Mouse (Mus musculus) cerebellum, adult 9-11 months (tissue): ENCODE data around the gene Tas2r135.

Experiments used
- DNase-seq: peaks from one replicate; pipeline ENCODE4 v3.0.0; 2022

Gene Tas2r135

DNA sequence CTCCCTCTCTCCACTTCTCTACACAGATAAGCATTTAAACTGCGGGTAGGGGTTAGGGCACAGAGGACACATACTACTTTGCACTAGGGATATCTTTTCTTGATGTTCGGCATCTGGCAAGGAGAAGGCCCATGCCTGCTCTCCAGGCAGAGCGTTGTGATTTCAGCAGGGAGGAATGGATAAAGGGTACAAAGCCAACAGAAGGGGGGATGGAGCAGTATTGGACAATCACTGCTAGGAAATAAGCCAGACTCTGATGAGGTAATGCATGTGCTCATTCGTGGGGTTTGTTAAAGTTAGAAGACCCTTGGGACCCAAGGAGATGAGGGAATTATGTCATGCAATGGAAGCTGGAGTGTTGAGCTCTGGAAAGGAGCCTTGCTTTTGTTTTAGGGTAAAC is 30.5 kb upstream of the Tas2r135 start:
- no peak for DNase-seq

DNA sequence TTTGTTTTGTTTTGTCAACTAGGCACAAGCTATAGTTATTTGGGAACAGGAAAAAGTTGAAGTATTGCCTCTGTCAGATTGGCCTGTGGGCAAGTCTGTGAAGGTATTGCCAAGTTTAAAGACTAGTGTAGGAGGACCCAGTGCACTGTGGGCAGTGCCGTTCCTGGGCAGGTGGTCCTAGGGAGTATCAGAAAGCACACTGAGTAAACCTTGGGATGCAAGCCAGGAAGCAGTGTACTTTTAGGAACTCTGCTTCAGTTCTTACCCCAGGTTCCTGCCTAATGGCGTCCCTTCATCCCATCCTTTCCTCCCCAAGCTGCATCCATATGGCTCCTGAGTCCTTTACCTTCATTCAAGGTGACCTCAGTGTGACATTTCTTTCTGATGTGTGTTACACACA is 30.1 kb upstream of the Tas2r135 start:
- DNase-seq, result no peak

DNA sequence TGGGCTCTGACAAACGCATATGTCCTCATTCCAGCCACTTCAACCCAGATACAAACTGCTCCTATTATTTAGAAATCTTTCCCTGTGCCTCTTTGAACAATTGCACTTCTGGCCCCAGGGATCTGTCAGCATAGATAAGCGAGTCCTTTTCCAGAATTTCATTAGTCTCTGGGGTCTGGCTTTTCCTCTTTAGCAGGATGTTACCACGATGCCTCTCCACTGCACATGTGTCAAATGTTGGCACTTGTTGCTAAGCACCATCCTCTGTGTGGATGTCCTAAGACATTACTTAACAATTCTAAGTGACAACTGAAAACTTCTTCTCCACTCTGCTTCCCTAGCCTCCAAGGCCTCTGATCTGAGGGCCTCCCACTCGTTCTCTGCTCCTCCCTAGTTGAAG is 29.2 kb upstream of the Tas2r135 start:
- no peak for DNase-seq

DNA sequence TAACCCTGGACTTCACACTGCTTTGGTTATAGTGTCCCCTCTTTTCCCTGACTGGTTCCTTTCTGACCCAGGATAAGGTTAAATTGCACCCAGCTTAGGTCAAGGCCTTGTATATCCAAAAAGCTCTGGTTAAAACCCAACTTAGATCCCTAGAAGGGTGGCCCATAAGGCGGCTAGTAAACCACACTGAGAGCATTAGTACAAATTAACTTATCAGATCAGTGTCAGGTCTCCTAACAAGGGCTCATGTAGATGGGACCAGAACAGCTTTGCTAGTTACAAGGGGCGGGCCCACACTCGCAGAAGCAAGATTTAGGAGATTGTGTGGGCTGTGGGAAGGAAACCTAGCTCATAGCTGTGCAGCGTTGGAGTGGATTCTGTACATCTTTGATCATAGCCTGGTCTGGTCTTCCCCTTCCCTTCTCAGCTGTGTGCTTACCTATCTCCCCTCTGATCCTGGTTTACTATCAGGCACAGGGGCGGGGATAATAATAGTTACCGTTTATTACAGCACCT is 28.7 kb upstream of the Tas2r135 start:
- no peak for DNase-seq

DNA sequence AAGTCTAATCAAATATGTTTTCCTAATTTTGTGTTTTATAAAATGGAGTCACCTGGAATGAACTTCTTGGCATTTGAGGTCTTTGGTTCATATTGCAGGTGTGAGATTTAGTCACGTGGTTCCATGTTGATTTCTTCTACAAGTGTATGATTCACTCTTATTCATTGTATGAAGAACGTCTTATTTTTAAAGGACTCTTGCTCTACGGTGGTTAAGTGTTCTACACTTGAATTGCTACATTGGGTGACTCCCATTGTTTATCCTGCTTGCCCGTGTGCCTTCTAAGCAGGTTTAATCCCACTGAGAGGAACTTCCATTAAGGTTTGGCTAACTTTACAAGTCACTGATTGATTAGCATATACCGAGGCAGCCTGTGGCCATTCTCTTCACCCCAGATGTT is 28.0 kb upstream of the Tas2r135 start:
- DNase-seq, result no peak

DNA sequence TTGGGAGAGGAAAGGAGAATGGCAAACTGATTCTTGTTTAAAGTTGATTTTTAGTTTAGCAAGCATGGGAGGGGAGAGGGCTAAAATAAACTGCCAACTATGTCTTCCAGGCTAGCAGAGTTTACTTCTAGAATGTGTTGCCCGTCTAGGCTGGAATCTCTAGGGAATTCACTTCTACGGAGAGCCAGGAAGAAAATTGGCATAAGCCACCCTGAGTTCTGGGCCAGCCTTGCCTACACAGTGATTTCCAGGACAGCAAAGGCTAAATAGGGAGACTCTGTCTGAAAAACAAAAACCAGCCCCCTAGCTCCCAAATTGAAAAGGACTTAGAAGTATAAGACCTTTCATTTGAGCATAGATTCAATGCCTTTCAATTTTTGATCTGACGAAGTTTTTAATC is 25.7 kb upstream of the Tas2r135 start:
- no peak for DNase-seq

DNA sequence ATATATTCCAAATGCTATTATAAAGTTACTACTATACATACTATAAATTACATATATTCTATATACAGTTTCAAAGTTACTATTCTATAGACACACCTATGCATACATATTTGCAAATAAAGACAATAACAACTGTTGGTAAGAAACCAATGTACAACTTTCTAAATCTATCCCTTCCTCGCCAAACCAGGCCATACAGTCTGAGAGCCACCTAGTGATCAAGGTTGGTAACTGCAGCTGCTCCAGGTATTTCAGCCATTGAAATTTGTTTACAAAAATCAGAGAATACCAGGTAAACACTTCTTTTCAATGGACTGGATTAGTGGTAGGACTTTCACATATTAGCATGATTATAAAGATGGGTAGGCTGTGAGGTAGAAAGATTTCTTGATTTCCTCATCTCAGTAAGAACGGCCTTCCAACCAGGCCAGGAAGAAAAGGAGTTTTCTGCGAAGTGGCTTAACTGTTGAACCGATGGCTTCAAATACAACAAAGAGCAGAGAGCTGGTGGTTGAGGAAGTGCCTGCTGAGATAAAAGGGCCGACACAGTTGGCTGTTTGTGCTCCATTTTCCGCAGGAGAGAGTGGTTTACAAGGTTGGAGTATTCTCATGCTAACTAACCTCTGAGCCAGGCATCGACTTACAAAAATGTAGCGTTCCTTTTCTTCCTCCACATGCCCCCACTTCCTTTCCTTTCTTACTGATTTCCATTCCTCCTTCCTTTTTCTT is 24.7 kb upstream of the Tas2r135 start:
- peak; percentile 26 for DNase-seq

DNA sequence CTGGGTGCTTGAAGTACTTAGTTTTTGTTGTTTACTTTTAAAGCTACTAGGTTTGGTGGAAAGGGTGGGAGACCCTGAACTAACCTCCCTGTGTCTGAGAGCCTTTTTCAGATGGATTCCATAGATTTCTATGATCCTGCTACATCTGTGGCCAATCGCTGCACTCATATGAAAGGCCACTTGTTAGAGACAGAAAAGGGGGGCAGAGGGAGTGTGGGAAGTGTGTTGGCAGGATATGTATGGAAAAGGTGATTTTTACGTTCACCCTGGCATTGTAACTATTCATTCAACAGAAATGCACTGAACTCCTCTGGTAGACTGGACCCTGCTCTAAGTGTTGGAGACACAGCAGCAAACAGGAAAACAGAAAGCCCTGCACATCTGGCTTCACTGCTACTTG is 24.0 kb upstream of the Tas2r135 start:
- no peak for DNase-seq

DNA sequence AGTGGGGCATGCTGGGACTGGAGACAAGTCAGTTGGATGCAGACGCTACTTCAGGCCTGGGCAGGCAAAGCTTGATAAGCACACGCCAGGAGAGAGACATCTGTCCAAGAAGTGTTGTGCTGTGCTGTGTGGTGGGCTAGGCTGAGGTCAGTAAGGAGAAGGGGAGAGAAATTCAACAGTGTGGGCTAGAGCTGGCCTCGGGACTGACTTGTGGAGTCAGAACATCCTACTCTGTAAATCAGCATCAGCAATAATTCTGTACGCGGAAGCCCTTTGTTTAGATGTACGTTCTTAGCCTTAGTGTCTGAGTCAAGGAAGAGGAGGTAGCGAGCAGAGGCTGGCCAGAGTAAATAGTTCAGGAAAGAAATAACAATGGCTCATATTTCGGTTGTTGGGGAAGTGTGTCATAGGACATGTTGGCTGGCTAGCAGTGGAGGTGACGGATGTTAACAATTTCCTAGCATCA is 23.3 kb upstream of the Tas2r135 start:
- no peak for DNase-seq

DNA sequence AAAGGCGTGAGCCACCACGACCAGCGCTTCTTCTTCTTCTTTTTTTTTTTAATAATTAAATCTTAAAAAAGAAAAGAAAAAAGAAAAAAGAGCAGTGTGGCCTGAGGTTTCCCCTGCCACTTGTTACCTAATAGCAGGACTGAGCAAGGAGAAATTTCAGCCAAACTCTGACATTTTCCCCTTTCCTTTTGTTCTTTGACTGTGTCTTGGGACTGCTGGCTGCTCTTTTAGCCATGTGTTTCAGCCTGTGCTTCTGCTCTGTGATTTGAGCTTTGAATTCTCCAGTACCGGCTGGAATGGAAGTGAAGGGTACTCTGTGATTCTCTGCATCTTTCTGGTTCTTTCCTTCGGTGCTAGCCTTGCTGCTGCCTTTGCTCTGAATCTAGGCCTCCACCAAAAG is 21.9 kb upstream of the Tas2r135 start:
- DNase-seq, result no peak

DNA sequence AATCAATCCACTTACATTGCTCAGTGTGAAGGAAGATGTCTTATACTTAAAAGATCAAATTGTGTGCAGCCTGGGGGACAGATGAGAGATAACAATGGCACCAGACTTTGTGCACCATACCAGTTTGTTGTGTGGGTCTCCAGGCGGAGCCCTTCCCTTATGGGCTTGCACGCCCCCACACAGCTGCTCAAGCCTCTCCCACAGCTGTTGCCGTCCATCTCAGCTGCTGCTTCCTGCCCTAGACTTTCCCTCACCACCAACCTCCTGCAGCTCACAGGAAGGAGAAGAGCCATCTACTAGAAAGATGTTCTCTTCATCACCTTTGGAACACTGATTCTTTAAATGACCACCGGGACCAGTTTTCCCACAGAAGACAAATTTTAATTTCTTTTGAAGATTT is 19.6 kb upstream of the Tas2r135 start:
- no peak for DNase-seq

DNA sequence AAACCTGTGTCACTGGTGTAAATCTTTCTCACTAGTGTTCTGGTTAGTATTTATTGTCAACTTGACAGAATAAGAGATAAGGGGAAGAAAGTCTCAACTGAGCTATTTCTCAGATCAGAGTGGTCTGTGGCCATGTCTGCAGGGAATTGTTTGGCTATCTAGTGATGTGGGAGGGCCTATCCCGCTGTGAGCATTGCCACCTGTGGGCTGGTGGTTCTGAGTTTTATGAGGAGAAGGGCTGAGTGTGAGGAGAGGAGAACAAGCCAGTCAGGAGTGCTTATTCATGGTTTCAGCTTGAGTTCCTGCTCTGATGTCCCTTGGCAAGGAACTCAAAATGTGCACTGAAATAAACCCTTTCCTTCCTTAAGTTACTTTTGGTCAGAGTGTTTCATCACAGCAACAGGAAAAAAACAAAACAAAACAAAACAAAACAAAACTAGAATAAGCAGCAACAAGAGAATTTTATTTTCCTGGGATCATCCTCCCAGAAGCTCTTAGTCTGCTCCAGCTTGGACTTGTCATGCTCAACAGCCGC is 13.4 kb upstream of the Tas2r135 start:
- no peak for DNase-seq

DNA sequence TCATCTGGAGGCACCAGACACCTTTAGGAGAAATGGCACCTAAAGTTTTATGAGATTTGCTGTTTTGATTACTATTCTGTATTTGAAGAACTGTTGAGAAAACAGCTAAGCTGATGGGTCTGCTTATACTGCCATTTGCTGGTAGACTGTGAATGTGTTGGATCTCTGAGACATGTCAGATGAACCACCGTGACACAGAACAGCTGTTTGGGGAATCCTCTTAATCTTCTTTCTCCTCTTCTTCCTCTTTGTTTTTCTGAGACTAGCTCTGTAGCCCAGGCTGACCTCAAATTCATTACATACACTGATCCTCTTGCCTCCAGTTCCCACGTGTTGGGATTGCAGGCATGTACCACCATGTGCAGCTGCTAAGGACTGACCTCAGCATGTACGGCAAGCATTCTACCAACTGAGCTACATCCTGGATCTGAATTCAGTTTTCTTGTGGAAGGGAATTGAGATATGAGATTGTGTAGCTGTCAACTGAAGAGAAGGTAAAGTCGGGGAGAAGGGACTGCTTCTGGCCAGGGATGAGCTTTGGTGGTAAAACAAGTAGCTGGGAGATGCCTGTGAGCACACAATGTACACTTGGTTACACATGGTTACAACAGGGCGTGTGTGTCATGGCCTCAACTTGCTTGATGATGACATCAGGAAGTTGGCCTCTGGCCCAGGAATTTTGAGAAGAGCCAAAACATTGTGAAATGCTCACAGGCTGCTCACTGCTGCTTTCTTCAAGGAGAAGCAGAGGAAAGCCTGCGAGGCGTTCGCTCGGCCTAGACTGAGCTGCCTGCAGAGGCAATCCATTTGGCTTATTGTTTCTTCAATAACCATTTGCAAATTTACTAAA is 9.0 kb upstream of the Tas2r135 start:
- DNase-seq, result peak; percentile 22

DNA sequence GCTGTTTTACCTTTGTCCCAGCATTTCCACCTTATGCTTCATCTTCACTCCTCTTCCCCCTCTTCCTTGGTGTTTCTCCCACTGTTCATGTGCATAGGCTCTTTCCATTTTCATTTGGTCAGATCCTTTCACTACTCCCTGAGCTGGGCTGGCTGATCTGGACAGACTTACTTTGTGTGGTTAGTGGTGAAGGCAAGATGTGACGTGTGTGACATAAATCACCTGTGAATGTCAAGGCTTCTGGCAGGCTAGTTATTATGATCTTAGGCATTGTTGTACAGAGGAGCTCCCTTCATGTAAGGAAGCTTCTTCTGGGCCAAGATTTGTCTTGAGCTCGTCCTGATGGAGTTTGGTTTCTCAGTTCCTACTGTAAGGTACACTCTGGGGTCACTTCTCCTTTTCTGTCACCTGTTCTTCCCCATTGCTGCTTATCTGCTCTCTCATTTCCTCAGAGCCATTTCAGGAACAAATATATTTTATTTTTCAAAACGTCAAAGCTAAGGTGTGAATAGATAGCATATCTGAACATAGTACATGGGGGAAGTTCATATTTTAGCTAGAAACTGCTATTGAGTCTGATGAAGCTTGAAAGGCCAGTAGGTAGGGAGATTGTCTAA is 8.1 kb upstream of the Tas2r135 start:
- DNase-seq, result no peak

DNA sequence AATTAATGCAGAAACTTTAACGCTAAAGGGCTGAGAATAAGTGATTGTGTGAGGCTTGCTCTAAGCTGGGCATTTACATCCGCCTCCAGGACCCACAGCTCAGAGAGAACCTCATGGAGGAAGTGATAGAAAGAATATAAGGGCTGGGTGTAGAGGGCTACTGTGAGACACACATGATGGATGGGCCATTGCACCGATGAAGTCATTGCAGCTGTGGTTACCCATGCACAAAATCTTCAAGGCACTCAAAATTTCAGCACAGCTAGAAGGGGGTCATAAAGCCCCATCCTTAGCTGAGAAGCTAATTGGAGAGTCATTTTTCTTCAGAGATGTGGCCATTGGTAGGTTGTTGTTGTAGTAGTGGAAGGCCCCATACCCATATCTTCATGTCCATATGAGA is 6.9 kb upstream of the Tas2r135 start:
- no peak for DNase-seq

DNA sequence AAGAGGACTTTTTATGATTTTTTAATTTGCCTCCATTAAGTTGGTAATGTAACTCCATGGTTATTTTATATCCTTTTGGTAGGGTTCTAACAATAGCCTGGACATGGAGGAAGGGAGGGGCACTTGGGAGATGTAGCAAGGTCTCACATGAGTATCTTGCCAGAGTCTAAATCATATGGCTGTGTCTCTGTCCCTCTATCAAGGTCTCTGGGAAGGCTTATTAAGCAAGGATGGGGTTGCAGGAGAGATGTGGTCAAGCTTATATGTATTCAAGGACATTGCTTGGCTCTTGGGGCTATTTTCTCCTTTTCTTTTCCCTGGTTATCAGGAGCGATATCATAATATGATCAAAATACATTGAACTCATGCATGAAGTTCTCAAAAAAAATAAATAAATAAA is 6.2 kb upstream of the Tas2r135 start:
- no peak for DNase-seq

DNA sequence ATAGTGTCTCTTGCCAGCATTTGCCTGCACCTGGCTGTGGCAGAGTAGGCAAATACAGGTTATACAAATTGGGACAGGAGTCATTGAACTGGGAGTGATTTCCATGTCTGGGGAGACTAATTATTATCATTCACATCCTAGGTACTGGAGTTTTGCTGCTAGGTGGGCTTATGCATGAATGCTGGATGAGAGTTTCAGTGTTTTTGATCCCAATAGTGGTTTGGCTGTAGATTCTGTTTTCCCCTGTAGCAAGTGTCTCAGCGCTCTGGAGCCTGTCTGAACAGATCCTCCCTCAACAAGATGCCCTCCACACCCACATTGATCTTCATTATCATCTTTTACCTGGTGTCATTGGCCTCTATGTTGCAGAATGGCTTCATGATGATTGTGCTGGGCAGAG is 5.3 kb upstream of the Tas2r135 start, which contains the start of gene Tas2r143:
TSS of gene Tas2r143 (plus strand) at position 301 of the 400 bp plus-strand sequence.
- DNase-seq, result no peak

DNA sequence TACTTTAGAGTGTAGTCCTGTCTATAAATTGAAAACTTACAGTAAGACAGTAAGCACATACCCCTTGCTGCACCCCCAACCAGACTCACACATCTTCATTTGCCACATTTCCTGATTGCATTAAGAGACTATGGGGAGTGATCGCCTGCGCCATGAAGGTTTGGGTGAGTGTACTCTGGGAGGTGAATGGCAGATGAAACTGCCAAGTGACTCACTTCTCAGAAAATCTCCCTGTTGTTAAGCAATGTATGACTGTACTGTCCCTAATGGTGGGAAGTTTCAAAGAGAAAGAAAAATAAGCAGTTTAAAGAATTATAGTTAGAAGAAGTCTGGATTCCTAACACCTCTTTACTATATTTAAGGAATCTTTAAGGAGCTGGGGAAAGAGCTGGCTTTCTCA is 14.2 kb downstream of the Tas2r135 start:
- DNase-seq, result no peak

DNA sequence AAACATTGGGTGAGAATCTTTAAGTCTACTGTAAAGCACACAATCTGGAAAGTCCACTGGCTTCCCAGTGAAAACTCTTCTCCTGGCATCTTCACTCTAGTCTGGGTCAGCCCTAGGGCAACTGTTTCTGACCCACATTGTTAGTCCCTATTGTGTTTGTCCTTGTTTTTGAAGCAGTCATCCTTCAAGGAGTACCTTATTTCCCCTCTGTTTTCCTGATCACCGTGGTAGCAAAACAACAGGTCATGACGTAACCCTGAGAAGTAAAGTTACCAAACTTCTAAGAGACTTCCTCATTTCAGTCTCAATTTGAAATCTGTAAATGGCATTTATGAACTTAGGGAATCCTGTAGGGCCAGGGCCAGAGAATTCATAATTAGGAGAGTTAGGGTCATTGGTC is 16.2 kb downstream of the Tas2r135 start:
- no peak for DNase-seq

DNA sequence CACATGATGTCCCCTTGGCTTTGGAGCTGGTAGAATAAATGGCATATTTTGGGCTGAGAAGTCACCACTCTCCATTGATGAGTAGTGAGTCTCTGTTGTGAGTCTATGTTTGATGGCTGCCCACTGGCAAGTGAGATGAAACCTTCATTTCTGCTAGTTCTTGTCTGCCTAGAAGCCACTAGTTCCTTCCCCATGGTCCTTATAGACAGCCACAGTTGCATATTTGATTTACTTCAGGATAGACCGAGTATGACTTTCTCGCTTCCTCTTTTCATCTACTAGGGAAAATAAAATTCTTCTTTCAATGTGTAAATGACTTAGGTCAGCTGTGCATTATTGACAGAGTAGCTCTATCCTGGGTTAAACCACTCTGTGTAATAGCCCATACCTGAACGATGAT is 19.2 kb downstream of the Tas2r135 start:
- DNase-seq, result no peak

DNA sequence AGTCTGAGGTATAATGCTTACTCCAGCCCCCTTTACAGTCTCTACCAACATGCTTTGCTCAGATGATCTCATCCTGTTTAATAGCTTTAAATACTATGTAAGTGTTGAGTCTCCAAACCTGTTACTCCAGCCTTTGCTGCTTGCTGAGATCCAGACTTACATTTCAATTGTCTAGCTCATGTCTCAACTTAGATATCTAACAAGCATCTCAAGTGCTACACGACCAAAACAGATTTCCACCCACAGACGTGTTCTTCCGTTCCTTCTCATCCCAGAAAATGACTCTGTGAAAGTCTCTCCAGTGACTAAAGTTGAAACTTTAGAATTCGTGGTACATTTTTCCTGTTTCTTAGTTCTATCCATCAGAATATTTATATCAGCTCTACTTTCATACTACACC is 21.1 kb downstream of the Tas2r135 start:
- DNase-seq, result no peak

DNA sequence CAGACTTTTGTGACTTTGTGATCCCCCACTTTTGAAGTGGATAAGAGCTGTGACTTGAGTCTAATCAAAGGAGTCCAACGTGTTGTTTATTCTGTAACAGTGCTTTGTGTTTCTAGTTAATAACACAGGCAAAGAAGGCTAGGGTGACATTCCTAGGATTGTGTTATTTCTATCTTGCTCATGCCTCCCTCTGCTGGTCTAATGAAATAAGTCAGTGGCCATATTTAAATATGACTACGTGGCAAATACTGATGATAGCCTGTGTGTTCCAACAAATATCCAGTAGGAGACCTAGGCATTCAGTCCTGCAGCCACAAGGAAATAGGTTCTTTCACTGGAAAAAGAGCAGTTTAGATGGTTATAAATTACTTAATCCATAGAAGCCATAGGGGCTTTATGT is 28.3 kb downstream of the Tas2r135 start:
- no peak for DNase-seq

DNA sequence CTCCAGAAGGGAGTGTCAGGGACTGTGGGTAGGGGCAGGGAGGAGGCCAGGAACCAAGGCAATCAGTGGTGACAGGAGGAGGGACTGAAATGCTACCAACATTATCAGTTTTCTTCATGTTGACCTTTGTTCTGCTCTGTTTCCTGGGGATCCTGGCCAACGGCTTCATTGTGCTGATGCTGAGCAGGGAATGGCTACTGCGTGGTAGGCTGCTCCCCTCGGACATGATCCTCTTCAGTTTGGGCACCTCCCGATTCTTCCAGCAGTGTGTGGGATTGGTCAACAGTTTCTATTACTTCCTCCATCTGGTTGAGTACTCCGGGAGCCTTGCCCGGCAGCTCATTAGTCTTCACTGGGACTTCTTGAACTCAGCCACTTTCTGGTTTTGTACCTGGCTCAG is 29.2 kb downstream of the Tas2r135 start, which contains the start of gene Tas2r126:
TSS of gene Tas2r126 (plus strand) at position 90 of the 400 bp plus-strand sequence.
- DNase-seq, result no peak
